Mouse (Mus musculus): ENCODE data around the gene 9930111J21Rik1. TPM values are rescaled to one million over a fixed set of nuclear protein-coding genes. Genes with fewer than 3 reads are reported as not detected.
"Not testable (repeated sequence)": the region's sequence is repeated elsewhere in the genome, so short reads cannot be mapped to it uniquely, and the experiment has no call there.

9930111J21Rik1 gene
- 0.20 and 0.53 TPM in 2 replicates for polyA plus RNA-seq (2014; fragmentation: Nextera tagmentation; extraction: Ambion mirVana)

- H3K4me1 ChIP-seq (ENCODE audit: control insufficient read depth, insufficient read depth, low read length); H3K27me3 ChIP-seq (ENCODE audit: control insufficient read depth, insufficient read depth, low read length); H3K4me2 ChIP-seq (replicated peaks; ENCODE audit: low read depth, low read length); H3K9ac ChIP-seq (ENCODE audit: low read depth, low read length); H3K36me3 ChIP-seq (ENCODE audit: control insufficient read depth, insufficient read depth, low read length); H3K9me3 ChIP-seq (ENCODE audit: control insufficient read depth, low read length); H3K4me3 ChIP-seq (ENCODE audit: low read length); ATAC-seq (ENCODE audit: low FRiP score, low TSS enrichment); H3K27ac ChIP-seq (ENCODE audit: low read depth, low read length): not testable (repeated sequence)
- no CpG with 5 or more reads among the region's 3 CpGs for WGBS
Measured at GRCm38 (mm10) chr11:48979251-48979650, at the start of gene 9930111J21Rik1. 9930111J21Rik1 (minus strand) TSS chr11:48979398.

GRCm38 (mm10) chr11:49012074-49012473 is 32.9 kb upstream of the 9930111J21Rik1 start:
- ATAC-seq (ENCODE audit: low FRiP score, low TSS enrichment); H3K4me1 ChIP-seq (ENCODE audit: control insufficient read depth, insufficient read depth, low read length); H3K36me3 ChIP-seq (ENCODE audit: control insufficient read depth, insufficient read depth, low read length); H3K27ac ChIP-seq (ENCODE audit: low read depth, low read length); H3K27me3 ChIP-seq (ENCODE audit: control insufficient read depth, insufficient read depth, low read length); H3K9me3 ChIP-seq (ENCODE audit: control insufficient read depth, low read length); H3K9ac ChIP-seq (ENCODE audit: low read depth, low read length); H3K4me3 ChIP-seq (ENCODE audit: low read length); H3K4me2 ChIP-seq (replicated peaks; ENCODE audit: low read depth, low read length): not testable (repeated sequence)

GRCm38 (mm10) chr11:49006785-49007184 is 27.6 kb upstream of the 9930111J21Rik1 start:
- not testable (repeated sequence) for H3K27ac ChIP-seq (ENCODE audit: low read depth, low read length); ATAC-seq (ENCODE audit: low FRiP score, low TSS enrichment); H3K36me3 ChIP-seq (ENCODE audit: control insufficient read depth, insufficient read depth, low read length); H3K9ac ChIP-seq (ENCODE audit: low read depth, low read length); H3K27me3 ChIP-seq (ENCODE audit: control insufficient read depth, insufficient read depth, low read length); H3K9me3 ChIP-seq (ENCODE audit: control insufficient read depth, low read length); H3K4me3 ChIP-seq (ENCODE audit: low read length); H3K4me2 ChIP-seq (replicated peaks; ENCODE audit: low read depth, low read length); H3K4me1 ChIP-seq (ENCODE audit: control insufficient read depth, insufficient read depth, low read length)
- WGBS: 21% methylated on average over 1 of the region's 1 CpGs

GRCm38 (mm10) chr11:49006317-49006716 is 27.1 kb upstream of the 9930111J21Rik1 start:
- H3K36me3 ChIP-seq (ENCODE audit: control insufficient read depth, insufficient read depth, low read length); H3K9ac ChIP-seq (ENCODE audit: low read depth, low read length); H3K9me3 ChIP-seq (ENCODE audit: control insufficient read depth, low read length); H3K4me1 ChIP-seq (ENCODE audit: control insufficient read depth, insufficient read depth, low read length); H3K27me3 ChIP-seq (ENCODE audit: control insufficient read depth, insufficient read depth, low read length); H3K27ac ChIP-seq (ENCODE audit: low read depth, low read length); ATAC-seq (ENCODE audit: low FRiP score, low TSS enrichment); H3K4me2 ChIP-seq (replicated peaks; ENCODE audit: low read depth, low read length); H3K4me3 ChIP-seq (ENCODE audit: low read length): not testable (repeated sequence)
- 65% methylated on average over 2 of the region's 2 CpGs for WGBS

- 55% methylated on average over 1 of the region's 1 CpGs for WGBS
- not testable (repeated sequence) for H3K9me3 ChIP-seq (ENCODE audit: control insufficient read depth, low read length); H3K9ac ChIP-seq (ENCODE audit: low read depth, low read length); H3K36me3 ChIP-seq (ENCODE audit: control insufficient read depth, insufficient read depth, low read length); H3K4me1 ChIP-seq (ENCODE audit: control insufficient read depth, insufficient read depth, low read length); H3K27me3 ChIP-seq (ENCODE audit: control insufficient read depth, insufficient read depth, low read length); H3K27ac ChIP-seq (ENCODE audit: low read depth, low read length); H3K4me3 ChIP-seq (ENCODE audit: low read length); ATAC-seq (ENCODE audit: low FRiP score, low TSS enrichment); H3K4me2 ChIP-seq (replicated peaks; ENCODE audit: low read depth, low read length)
Measured at GRCm38 (mm10) chr11:49000411-49000810, 21.2 kb upstream of the 9930111J21Rik1 start.

- H3K27ac ChIP-seq (ENCODE audit: low read depth, low read length); H3K36me3 ChIP-seq (ENCODE audit: control insufficient read depth, insufficient read depth, low read length); H3K4me1 ChIP-seq (ENCODE audit: control insufficient read depth, insufficient read depth, low read length); H3K9ac ChIP-seq (ENCODE audit: low read depth, low read length); H3K9me3 ChIP-seq (ENCODE audit: control insufficient read depth, low read length); H3K4me3 ChIP-seq (ENCODE audit: low read length); H3K4me2 ChIP-seq (replicated peaks; ENCODE audit: low read depth, low read length); H3K27me3 ChIP-seq (ENCODE audit: control insufficient read depth, insufficient read depth, low read length): not testable (repeated sequence)
- WGBS: 10% methylated on average over 2 of the region's 2 CpGs
- peak; percentile 89 for ATAC-seq (ENCODE audit: low FRiP score, low TSS enrichment)
Measured at GRCm38 (mm10) chr11:48994018-48994417, 14.8 kb upstream of the 9930111J21Rik1 start, which contains the start of gene Tgtp1. Tgtp1 (minus strand) TSS chr11:48994172.

- not testable (repeated sequence) for H3K4me2 ChIP-seq (replicated peaks; ENCODE audit: low read depth, low read length); H3K4me3 ChIP-seq (ENCODE audit: low read length); H3K4me1 ChIP-seq (ENCODE audit: control insufficient read depth, insufficient read depth, low read length); H3K36me3 ChIP-seq (ENCODE audit: control insufficient read depth, insufficient read depth, low read length); H3K9ac ChIP-seq (ENCODE audit: low read depth, low read length); H3K9me3 ChIP-seq (ENCODE audit: control insufficient read depth, low read length); H3K27me3 ChIP-seq (ENCODE audit: control insufficient read depth, insufficient read depth, low read length); ATAC-seq (ENCODE audit: low FRiP score, low TSS enrichment); H3K27ac ChIP-seq (ENCODE audit: low read depth, low read length)
- 11% methylated on average over 8 of the region's 10 CpGs for WGBS
Measured at GRCm38 (mm10) chr11:48993296-48993695, 14.1 kb upstream of the 9930111J21Rik1 start.

GRCm38 (mm10) chr11:48991740-48992520 is 12.7 kb upstream of the 9930111J21Rik1 start, which contains the start of gene Gm12185:
Gm12185 (minus strand) TSS chr11:48992226.
- not testable (repeated sequence) for ATAC-seq (ENCODE audit: low FRiP score, low TSS enrichment); H3K27ac ChIP-seq (ENCODE audit: low read depth, low read length); H3K9me3 ChIP-seq (ENCODE audit: control insufficient read depth, low read length); H3K9ac ChIP-seq (ENCODE audit: low read depth, low read length); H3K4me1 ChIP-seq (ENCODE audit: control insufficient read depth, insufficient read depth, low read length); H3K36me3 ChIP-seq (ENCODE audit: control insufficient read depth, insufficient read depth, low read length); H3K4me2 ChIP-seq (replicated peaks; ENCODE audit: low read depth, low read length); H3K27me3 ChIP-seq (ENCODE audit: control insufficient read depth, insufficient read depth, low read length); H3K4me3 ChIP-seq (ENCODE audit: low read length)
- 45% methylated on average over 4 of the region's 4 CpGs for WGBS

GRCm38 (mm10) chr11:48989981-48990380 is 10.8 kb upstream of the 9930111J21Rik1 start:
- H3K9ac ChIP-seq (ENCODE audit: low read depth, low read length); H3K4me1 ChIP-seq (ENCODE audit: control insufficient read depth, insufficient read depth, low read length); H3K9me3 ChIP-seq (ENCODE audit: control insufficient read depth, low read length); H3K27me3 ChIP-seq (ENCODE audit: control insufficient read depth, insufficient read depth, low read length); H3K4me2 ChIP-seq (replicated peaks; ENCODE audit: low read depth, low read length); H3K4me3 ChIP-seq (ENCODE audit: low read length); ATAC-seq (ENCODE audit: low FRiP score, low TSS enrichment); H3K27ac ChIP-seq (ENCODE audit: low read depth, low read length); H3K36me3 ChIP-seq (ENCODE audit: control insufficient read depth, insufficient read depth, low read length): not testable (repeated sequence)
- 62% methylated on average over 1 of the region's 2 CpGs for WGBS

Measured in kidney, embryonic 14.5 days (tissue).